ENCODE assay signal across 7 mouse cellular contexts in genomic region chr13:101213121-101213916, GRCm38 (mm10).
A peak's percentile ranks its signal among the peaks of the same experiment; 100 is the strongest.
DNase-seq lines count a peak whose midpoint lies in the region; ATAC-seq and TF ChIP-seq lines count a peak whose summit lies in the region.

No protein-coding gene starts in this region.

- no peak overlapping the region for H3K4me3 ChIP-seq in liver, adult 2 months (ENCODE audit: insufficient read depth, low read depth, low read length)
- no peak overlapping the region for H3K4me3 ChIP-seq in liver, postnatal 0 days (ENCODE audit: low read depth, low read length)
- no peak overlapping the region for H3K4me3 ChIP-seq in hindbrain, embryonic 14.5 days (replicated peaks; ENCODE audit: low read length)

- no peaks in the 10 kb centered on the region for H3K9me3 ChIP-seq in liver, postnatal 0 days (ENCODE audit: low read length)
- H3K9me3 ChIP-seq in hindbrain, embryonic 14.5 days (ENCODE audit: control insufficient read depth, low read length): no peaks in the 10 kb centered on the region

- TF ChIP-seq EP300 in liver, postnatal 0 days (IDR thresholded peaks at IDR 0.05; ENCODE audit: low read depth): no peak

- no peaks in the 10 kb centered on the region for H3K79me2 ChIP-seq in liver, adult 2 months (ENCODE audit: control insufficient read depth, insufficient read depth, low read length)

- intact Hi-C loops in heart, postnatal 14 days (cut with DNase I): no loop called here

- ATAC-seq in liver, postnatal 0 days: no peak
- ATAC-seq in hindbrain, embryonic 14.5 days (ENCODE audit: low FRiP score): peak; percentile 70; the same call in 1 of the 2 replicates

- H3K9ac ChIP-seq in liver, adult 2 months (ENCODE audit: low read depth, low read length): no peak overlapping the region
- H3K9ac ChIP-seq in liver, postnatal 0 days (replicated peaks): no peak overlapping the region
- H3K9ac ChIP-seq in hindbrain, embryonic 14.5 days: no peak overlapping the region

- H3K4me1 ChIP-seq in liver, adult 2 months (ENCODE audit: control insufficient read depth, insufficient read depth, low read length): peaks cover 11% of the 10 kb centered on the region
- no peaks in the 10 kb centered on the region for H3K4me1 ChIP-seq in liver, postnatal 0 days (ENCODE audit: insufficient read depth)
- peaks cover 24% of the 10 kb centered on the region for H3K4me1 ChIP-seq in hindbrain, embryonic 14.5 days (replicated peaks; ENCODE audit: control insufficient read depth, insufficient read depth, low read length)

- peak; percentile 5 for DNase-seq in liver, adult 2 months (ENCODE audit: extremely low read depth, low read depth, low spot score)
- no peak for DNase-seq in liver, postnatal 0 days
- peak; percentile 65 for DNase-seq in embryo, embryonic 11 days
- peak; percentile 73 for DNase-seq in hindbrain, embryonic 14.5 days (ENCODE audit: low spot score)
- DNase-seq in right cerebral cortex, postnatal 10 days (ENCODE audit: low spot score in 2 of 2): peak; percentile 75 to 82
- DNase-seq in frontal cortex, postnatal 25 days (ENCODE audit: low spot score in 2 of 2): no peak
- no peak for DNase-seq in heart, postnatal 14 days

- no peak for TF ChIP-seq CTCF in liver, adult 2 months (IDR thresholded peaks at IDR 0.05; ENCODE audit: low read depth, low read length)
- no peak for TF ChIP-seq CTCF in liver, postnatal 0 days (IDR thresholded peaks at IDR 0.05; ENCODE audit: low read depth)

- WGBS in liver, adult 2 months: 67% methylated on average over 13 of the region's 13 CpGs
- WGBS in liver, postnatal 0 days (ENCODE audit: insufficient replicate concordance): 60% methylated on average over 13 of the region's 13 CpGs
- WGBS in hindbrain, embryonic 14.5 days: 30% methylated on average over 13 of the region's 13 CpGs

- peaks cover 2% of the 10 kb centered on the region; the same call in 1 of the 2 replicates for H3K27me3 ChIP-seq in liver, adult 2 months (ENCODE audit: control insufficient read depth, insufficient read depth, low read length)
- H3K27me3 ChIP-seq in liver, postnatal 0 days (ENCODE audit: insufficient read depth, low read length): peaks cover 2% of the 10 kb centered on the region; the same call in 1 of the 2 replicates
- H3K27me3 ChIP-seq in hindbrain, embryonic 14.5 days (ENCODE audit: control insufficient read depth, insufficient read depth, low read length): no peaks in the 10 kb centered on the region

- no peaks in the 10 kb centered on the region for H3K36me3 ChIP-seq in liver, adult 2 months (ENCODE audit: control insufficient read depth, insufficient read depth, low read length)
- no peaks in the 10 kb centered on the region for H3K36me3 ChIP-seq in liver, postnatal 0 days (replicated peaks; ENCODE audit: insufficient read depth, low read length)
- H3K36me3 ChIP-seq in hindbrain, embryonic 14.5 days (replicated peaks; ENCODE audit: control insufficient read depth, insufficient read depth): no peaks in the 10 kb centered on the region

- TF ChIP-seq POLR2A in liver, adult 2 months (IDR thresholded peaks at IDR 0.05; ENCODE audit: extremely low read depth, insufficient read depth, low read length): no peak

- H3K4me2 ChIP-seq in liver, postnatal 0 days (ENCODE audit: low read depth, low read length): no peak overlapping the region
- no peak overlapping the region for H3K4me2 ChIP-seq in hindbrain, embryonic 14.5 days (replicated peaks)

- no peak overlapping the region for H3K27ac ChIP-seq in liver, adult 2 months (replicated peaks; ENCODE audit: insufficient read depth, low read depth, low read length)
- no peak overlapping the region for H3K27ac ChIP-seq in liver, postnatal 0 days (ENCODE audit: low read depth)
- no peak overlapping the region for H3K27ac ChIP-seq in hindbrain, embryonic 14.5 days

Comparison
In these comparisons a context has a peak if more than half of its experiments do, and no peak if none do; other contexts are left out.
1. DNase-seq: peak in liver, adult 2 months (single experiment), embryo, embryonic 11 days (single experiment), hindbrain, embryonic 14.5 days (single experiment) and right cerebral cortex, postnatal 10 days (2 of 2); none in liver, postnatal 0 days (single experiment), frontal cortex, postnatal 25 days (0 of 2) and heart, postnatal 14 days (0 of 2).